Mouse (Mus musculus) right cerebral cortex, postnatal 14 days (tissue): ENCODE measurements at regions not wholly inside any gene's neighbourhood (a gene's known extent, or its start where the extent isn't known, plus 50 kb on each side); places are given as distances from the start of the nearest gene placed in this dataset.

Experiments used
- DNase-seq: peaks from one replicate; pipeline ENCODE4 v3.0.0; 2022

DNA sequence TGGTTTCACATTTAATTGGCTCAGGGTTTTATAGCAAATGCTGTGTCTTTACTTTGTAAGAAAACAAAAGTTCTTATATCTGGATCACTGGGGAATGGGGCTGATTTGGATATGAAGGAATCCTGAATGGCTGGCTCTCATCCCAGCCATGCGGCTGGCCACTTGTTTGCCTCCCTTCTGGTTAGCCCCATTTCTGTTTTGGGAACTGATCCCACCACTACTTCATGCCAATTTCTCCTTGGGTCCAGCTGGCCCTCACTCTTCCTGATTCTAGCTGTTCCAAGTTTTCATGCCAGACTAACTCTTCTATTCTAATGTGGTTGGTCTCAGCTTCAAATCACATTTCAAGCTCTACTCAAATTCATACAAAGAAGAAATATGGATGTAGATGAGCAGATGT lies 5319.6 kb downstream of the 9330182O14Rik start:
- peak; percentile 41 for DNase-seq

DNA sequence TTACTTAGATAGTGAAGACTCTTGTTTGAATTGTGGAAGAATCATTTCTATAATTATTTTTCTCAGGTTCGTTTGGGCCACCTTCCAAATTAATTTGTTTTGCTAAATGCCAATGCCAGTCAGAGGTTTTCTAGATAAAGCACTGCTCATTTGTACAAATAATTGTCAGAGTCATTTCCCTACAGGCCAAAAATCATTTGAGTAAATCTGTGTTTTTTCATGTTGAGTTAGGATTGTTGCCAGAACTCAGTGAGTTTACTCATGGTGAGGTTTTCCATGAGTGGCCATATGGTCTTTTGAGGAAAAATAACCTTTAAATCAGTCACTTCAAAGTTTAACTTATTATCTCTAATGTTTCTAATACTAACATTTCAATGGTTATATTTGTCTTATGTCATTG lies 5336.3 kb downstream of the 9330182O14Rik start:
- DNase-seq, result no peak

DNA sequence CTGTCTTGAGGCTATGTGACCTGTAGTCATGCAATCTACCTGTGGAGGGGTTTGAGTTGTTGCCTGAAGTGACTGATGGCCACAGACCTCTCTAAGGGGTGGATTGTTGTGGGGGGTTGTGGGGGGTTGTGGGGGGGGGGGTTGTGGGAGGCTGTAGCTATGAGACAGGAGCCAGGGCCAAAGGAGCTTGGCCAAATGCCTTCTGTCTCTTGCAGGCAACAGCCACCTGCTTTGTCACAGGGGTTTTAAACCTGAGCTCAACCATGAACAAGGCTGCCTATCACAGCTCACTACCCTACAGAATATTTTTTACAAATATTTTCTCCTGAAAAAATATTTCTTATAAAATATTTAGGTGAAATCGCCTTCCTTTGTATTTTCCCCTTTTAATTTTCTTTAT lies 5339.0 kb downstream of the 9330182O14Rik start:
- DNase-seq, result no peak

DNA sequence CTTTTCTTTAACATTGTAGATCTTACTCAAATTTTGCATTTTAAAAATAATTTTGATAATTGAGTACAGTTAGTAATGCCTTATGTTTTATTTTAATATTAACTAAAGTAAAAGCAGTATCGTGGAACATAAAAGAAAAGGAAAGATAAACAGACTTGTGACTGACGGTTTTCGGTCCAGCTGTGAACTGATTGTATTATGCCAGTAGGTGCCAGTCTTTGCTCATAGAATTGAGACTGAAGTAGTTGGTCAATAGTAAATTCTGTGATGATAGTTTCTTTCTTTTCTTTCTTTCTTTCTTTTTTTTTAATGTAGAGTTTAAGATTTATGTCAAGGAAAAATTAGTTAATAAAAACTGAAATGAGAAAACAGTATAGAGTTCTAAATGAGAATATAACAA lies 5376.1 kb downstream of the 9330182O14Rik start:
- no peak for DNase-seq
